Mouse (Mus musculus) embryonic facial prominence, embryonic 14.5 days (tissue): ENCODE measurements around the gene Zbtb21. TPM values are rescaled to one million over a fixed set of nuclear protein-coding genes. Genes with fewer than 3 reads are reported as not detected.
A peak's percentile ranks its signal among the peaks of the same experiment; 100 is the strongest.

Experiments used
- ATAC-seq: fragments of 200-750 bp; cut with Nextera tagmentation; 2 replicates; pipeline ENCODE4 v1.8.0; 2017; ENCODE audit warnings: low read depth, moderate number of reproducible peaks, moderate TSS enrichment
- DNase-seq: peaks from one replicate; pipeline ENCODE4 v3.0.0-alpha.2; 2015; ENCODE audit warnings: low spot score
- H3K27ac ChIP-seq: fragments of 300-500 bp; sonication (generic); replicated peaks from 2 replicates; pipeline ENCODE4 v1.5.1; 2014; ENCODE audit warnings: low read depth, mild to moderate bottlenecking, low read length, moderate library complexity
- H3K27me3 ChIP-seq: fragments of 300-500 bp; sonication (generic); replicated peaks from 2 replicates; pipeline ENCODE4 v1.6.1; 2014; ENCODE audit warnings: low read length; ENCODE audit not compliant: control insufficient read depth, insufficient read depth
- H3K36me3 ChIP-seq: fragments of 300-500 bp; sonication (generic); 2 replicates; pipeline ENCODE4 v1.6.1; 2014; ENCODE audit warnings: low read length, mixed read lengths; ENCODE audit not compliant: control insufficient read depth, insufficient read depth
- H3K4me1 ChIP-seq: fragments of 300-500 bp; sonication (generic); 2 replicates; pipeline ENCODE4 v1.6.1; 2014; ENCODE audit warnings: antibody characterized with exemption, low read length; ENCODE audit not compliant: control insufficient read depth, insufficient read depth
- H3K4me2 ChIP-seq: fragments of 300-500 bp; sonication (generic); 2 replicates; pipeline ENCODE4 v1.6.1; 2014; ENCODE audit warnings: low read depth, mild to moderate bottlenecking, low read length, moderate library complexity, mixed read lengths
- H3K4me3 ChIP-seq: fragments of 300-500 bp; sonication (generic); 2 replicates; pipeline ENCODE4 v1.5.1; 2014; ENCODE audit warnings: low read depth, mild to moderate bottlenecking, low read length
- H3K9ac ChIP-seq: fragments of 300-500 bp; sonication (generic); 2 replicates; pipeline ENCODE4 v1.6.1; 2014; ENCODE audit warnings: low read depth, mild to moderate bottlenecking, low read length, moderate library complexity, mixed read lengths
- H3K9me3 ChIP-seq: fragments of 300-500 bp; sonication (generic); 2 replicates; pipeline ENCODE4 v1.6.1; 2016; ENCODE audit warnings: low read length; ENCODE audit not compliant: control insufficient read depth
- WGBS: fragments of 180-500 bp; shearing (Covaris S2); extraction: QIAGEN DNeasy Blood & Tissue Kit; methylation state at CpG from one replicate; pipeline ENCODE4 v1.1.7; 2014; 5-methylcytosine and 5-hydroxymethylcytosine counted together
- polyA plus RNA-seq: library from polyadenylated mRNA; unstranded; fragments of >200 nt; fragmentation: Nextera tagmentation; extraction: Ambion mirVana; gene quantifications from 2 replicates; pipeline ENCODE4 v1.2.1, GENCODE M21; 2014

The Zbtb21 gene
- polyA plus RNA-seq, 1 experiment from 2014 or later: 14.1 TPM

DNA sequence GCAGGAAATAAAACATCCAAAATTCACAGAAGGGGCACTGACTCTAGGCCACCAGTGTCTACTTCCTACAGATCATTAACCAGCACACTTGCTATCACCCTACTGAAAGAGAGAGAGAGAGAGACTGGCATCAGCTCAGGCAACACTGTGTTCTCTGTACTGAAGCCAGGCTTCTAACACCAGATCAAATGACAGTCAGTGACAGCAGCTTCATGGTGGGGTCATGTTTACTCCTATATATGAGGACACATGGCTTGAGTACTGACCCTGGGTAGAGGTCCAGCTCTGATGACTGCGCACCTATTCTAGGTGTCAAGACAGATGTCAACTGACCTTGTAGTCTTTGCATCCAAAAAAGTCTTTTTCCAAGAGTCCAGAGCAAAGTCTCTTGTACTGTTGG lies 41.8 kb downstream of the Zbtb21 start:
- Histone ChIP-seq H3K27me3 (no peaks in the 10 kb centered on the region), H3K9ac (no peak overlapping the region), H3K36me3 (no peaks in the 10 kb centered on the region), H3K4me3 (no peak overlapping the region), H3K27ac (no peak overlapping the region), H3K4me1 (peaks cover 5% of the 10 kb centered on the region; the same call in 1 of the 2 replicates), H3K4me2 (no peak overlapping the region), H3K9me3 (no peaks in the 10 kb centered on the region)
- WGBS: 96% methylated on average over 1 of the region's 1 CpGs
- ATAC-seq (no peak), DNase-seq (no peak)

DNA sequence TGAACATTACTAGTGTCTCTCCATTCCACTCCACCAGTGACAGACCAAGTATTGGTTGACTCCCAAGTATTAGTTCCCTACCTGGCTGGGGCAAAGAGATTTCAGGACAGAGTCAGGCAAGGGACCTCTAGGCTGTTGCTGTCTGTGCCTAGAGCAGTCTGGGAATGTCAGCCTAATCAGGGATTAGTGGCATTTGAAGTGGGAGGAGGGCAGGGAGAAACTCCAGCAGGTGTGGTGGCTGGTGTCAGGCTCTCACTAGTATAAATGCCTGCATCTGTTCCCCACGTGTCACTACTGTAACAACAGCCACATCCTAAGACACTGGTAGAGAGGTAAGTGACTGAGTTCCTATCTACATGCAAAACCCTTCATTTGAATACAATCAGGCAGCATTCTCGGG lies 42.6 kb downstream of the Zbtb21 start:
- WGBS: 21% methylated on average over 2 of the region's 2 CpGs
- Histone ChIP-seq H3K9ac (no peak overlapping the region), H3K4me2 (no peak overlapping the region), H3K4me1 (peaks cover 5% of the 10 kb centered on the region; the same call in 1 of the 2 replicates), H3K9me3 (no peaks in the 10 kb centered on the region), H3K4me3 (no peak overlapping the region), H3K27ac (no peak overlapping the region), H3K36me3 (no peaks in the 10 kb centered on the region), H3K27me3 (no peaks in the 10 kb centered on the region)
- ATAC-seq: no peak
- peak; percentile 7 for DNase-seq

DNA sequence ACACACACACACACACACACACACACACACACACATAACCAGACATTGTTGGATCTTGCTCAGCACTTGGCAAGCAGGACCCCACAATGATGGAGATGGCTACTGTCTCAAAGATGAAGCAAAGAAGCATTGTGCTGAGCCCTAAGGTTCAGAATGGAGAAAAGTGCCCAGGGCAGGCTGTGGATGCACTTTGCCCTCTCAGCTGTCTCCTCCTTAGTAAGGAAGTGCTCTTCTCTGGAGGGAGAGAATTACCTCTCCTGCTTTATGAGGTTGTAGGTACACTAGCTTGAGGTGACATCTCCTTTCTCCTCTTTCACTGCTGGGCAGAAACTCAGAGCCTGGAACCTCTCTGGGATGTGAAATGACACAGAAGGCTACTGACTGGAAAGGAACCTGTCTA lies 49.5 kb downstream of the Zbtb21 start:
- no peaks in the 10 kb centered on the region for H3K36me3 ChIP-seq
- no peaks in the 10 kb centered on the region for H3K4me1 ChIP-seq
- H3K9me3 ChIP-seq: no peaks in the 10 kb centered on the region
- H3K27ac ChIP-seq: no peak overlapping the region
- no peaks in the 10 kb centered on the region for H3K27me3 ChIP-seq
- ATAC-seq: no peak
- H3K4me2 ChIP-seq: no peak overlapping the region
- no peak for DNase-seq
- no peak overlapping the region for H3K4me3 ChIP-seq
- H3K9ac ChIP-seq: no peak overlapping the region

DNA sequence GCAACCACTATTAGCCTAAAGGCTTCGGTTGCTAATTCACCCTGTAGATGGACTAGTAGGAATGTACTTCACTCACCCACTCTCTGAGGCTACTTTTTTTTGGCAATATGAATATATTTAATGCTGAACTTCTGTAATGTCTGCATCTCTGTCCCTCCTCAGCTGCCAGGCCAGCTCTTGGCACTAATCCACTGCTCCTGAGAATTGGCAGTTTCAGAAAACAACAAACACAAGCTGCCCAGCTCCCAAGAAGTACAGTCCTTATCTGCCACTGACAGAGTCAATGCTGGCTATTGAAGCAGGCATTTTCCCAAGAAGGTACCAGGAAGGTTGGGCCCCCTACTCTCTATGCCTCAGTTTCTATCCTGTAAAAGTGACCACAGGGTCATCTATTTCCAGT lies 53.1 kb downstream of the Zbtb21 start:
- Histone ChIP-seq H3K27me3 (no peaks in the 10 kb centered on the region), H3K9me3 (no peaks in the 10 kb centered on the region), H3K4me1 (no peaks in the 10 kb centered on the region), H3K9ac (no peak overlapping the region), H3K36me3 (no peaks in the 10 kb centered on the region), H3K27ac (no peak overlapping the region), H3K4me2 (no peak overlapping the region), H3K4me3 (no peak overlapping the region)
- DNase-seq: no peak
- 95% methylated on average over 1 of the region's 1 CpGs for WGBS
- no peak for ATAC-seq

DNA sequence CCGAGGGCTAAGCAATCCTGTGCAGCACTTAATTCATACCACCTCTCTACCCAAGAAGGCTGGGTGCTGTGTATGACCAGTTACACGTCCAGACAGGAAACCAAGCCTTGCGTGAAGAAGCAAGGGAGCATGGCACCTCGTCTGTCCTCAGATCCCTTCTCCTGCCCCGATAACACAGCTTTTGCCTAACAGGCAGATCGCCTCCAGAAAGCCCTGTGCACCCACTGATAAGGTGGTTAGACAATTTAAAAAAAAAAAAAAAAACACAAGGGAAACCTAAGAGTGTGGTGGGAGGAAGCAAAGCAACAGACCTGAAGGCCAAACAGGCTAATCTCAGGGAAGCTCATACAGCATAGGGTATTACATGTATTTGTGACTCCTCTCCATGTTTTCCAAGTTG lies 54.9 kb downstream of the Zbtb21 start:
- Histone ChIP-seq H3K4me2 (no peak overlapping the region), H3K4me1 (no peaks in the 10 kb centered on the region), H3K27me3 (no peaks in the 10 kb centered on the region), H3K9ac (no peak overlapping the region), H3K4me3 (no peak overlapping the region), H3K9me3 (no peaks in the 10 kb centered on the region), H3K36me3 (no peaks in the 10 kb centered on the region), H3K27ac (no peak overlapping the region)
- ATAC-seq (no peak), DNase-seq (no peak)
- WGBS: 83% methylated on average over 6 of the region's 6 CpGs

DNA sequence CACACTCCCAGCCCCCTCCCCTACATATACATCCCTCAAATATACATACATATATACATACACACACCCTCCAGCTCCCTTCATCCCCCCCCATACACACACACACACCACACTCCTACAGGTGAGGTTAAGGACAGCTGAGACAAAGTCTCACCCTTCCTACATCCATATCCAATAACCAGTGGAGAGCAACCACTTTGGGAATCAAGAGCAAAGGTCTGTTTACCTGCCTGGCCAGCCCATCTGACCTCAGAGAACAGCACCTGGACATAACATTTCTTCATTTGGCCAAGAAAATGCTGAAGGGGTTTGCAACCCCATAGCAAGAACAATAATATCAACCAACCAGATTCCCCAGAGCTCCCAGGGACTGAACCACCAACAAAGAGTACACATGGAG lies 56.1 kb downstream of the Zbtb21 start:
- ATAC-seq (no peak), DNase-seq (no peak)
- no peaks in the 10 kb centered on the region for H3K27me3 ChIP-seq
- no peak overlapping the region for H3K27ac ChIP-seq
- no peaks in the 10 kb centered on the region for H3K9me3 ChIP-seq
- H3K4me2 ChIP-seq: no peak overlapping the region
- H3K4me1 ChIP-seq: no peaks in the 10 kb centered on the region
- H3K9ac ChIP-seq: no peak overlapping the region
- H3K36me3 ChIP-seq: no peaks in the 10 kb centered on the region
- no peak overlapping the region for H3K4me3 ChIP-seq

DNA sequence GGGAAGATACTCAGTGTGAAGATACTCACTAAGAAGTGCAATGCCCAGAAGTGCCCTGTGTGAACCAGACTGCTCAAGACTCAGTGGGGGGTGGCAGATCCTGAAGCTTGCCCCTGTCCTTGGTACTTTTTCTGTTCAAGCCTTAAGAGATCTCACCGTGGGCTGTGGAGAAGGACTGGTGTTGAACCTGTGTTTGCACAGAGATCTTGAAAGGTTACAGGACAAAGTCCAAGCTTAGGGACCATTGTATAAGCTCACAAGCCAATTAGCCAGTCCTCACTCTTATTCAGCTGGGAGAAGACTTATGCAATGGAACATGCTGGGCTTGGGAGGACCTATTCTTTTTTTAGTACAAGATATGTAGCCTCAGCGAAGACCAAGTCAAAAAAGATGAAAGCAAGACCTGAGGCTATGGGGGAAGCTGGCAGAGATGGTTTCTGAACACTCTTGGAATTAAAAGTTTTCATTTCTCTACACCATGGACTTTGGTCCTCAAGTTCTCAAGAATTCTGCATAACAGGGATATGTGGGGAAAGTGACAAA lies 56.9 kb downstream of the Zbtb21 start:
- Histone ChIP-seq H3K9me3 (no peaks in the 10 kb centered on the region), H3K27ac (no peak overlapping the region), H3K4me2 (no peak overlapping the region), H3K36me3 (no peaks in the 10 kb centered on the region), H3K4me3 (no peak overlapping the region), H3K4me1 (no peaks in the 10 kb centered on the region), H3K9ac (no peak overlapping the region), H3K27me3 (no peaks in the 10 kb centered on the region)
- WGBS: 58% methylated on average over 2 of the region's 2 CpGs
- no peak for ATAC-seq
- no peak for DNase-seq

DNA sequence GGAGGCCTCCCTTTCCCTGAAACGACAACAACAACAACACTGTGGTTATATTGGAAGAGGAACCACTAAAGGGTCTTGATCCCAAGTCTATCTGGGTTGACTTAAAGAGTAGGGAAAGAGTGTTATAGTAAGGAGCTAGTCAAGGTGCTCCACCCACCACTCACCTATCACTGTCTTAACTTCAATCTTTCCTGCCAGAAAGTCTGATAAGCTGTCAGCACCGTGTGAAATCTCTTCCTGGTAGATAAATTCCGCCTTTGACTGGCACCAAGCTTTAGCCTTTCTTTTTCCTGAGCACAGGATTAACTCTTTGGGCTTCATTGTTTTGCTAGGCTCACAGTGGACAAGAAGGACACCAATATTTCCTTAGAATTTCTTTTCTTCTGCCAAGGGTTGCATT lies 58.4 kb downstream of the Zbtb21 start:
- Histone ChIP-seq H3K4me3 (no peak overlapping the region), H3K27me3 (no peaks in the 10 kb centered on the region), H3K9ac (no peak overlapping the region), H3K4me2 (no peak overlapping the region), H3K9me3 (no peaks in the 10 kb centered on the region), H3K4me1 (no peaks in the 10 kb centered on the region), H3K36me3 (no peaks in the 10 kb centered on the region), H3K27ac (no peak overlapping the region)
- WGBS: 80% methylated on average over 3 of the region's 3 CpGs
- ATAC-seq: no peak
- no peak for DNase-seq

DNA sequence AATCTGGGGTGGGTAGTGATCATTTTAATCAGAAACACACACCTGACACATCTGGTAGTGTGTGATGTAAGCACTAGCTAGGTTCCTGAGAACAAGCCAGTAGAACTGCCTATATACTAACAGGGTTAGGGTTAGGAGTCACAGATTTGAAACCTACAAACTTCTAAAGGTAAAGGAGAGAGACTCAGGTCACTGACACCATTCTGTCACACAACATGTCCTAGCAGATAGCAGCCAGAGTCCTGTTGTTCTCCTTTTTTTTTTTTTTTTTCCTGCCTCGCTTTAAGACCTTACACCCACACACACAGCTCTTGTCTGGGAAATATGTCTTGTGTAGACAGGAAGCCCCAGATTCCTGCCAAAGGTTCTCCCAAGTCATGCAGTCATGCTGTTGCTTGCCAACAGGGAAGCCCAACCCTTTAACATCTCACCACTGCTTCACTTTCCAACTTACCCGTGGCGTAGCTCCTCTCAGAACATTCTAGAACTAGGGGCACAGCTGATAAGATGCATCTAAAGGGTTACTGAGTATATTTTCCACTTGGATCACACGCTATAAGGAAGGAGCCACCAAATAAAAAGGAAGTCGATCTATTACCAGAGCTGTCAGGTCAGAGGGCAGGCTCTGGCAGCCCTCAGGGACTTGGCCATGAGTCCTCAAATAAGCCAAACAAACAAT lies 64.9 kb downstream of the Zbtb21 start:
- no peaks in the 10 kb centered on the region for H3K9me3 ChIP-seq
- no peaks in the 10 kb centered on the region for H3K27me3 ChIP-seq
- no peak overlapping the region for H3K4me3 ChIP-seq
- H3K9ac ChIP-seq: no peak overlapping the region
- H3K36me3 ChIP-seq: no peaks in the 10 kb centered on the region
- H3K4me1 ChIP-seq: no peaks in the 10 kb centered on the region
- ATAC-seq (no peak), DNase-seq (peak; percentile 78)
- H3K27ac ChIP-seq: no peak overlapping the region
- WGBS: 60% methylated on average over 5 of the region's 5 CpGs
- no peak overlapping the region for H3K4me2 ChIP-seq
